Mouse (Mus musculus) layer of hippocampus, postnatal 25 days (tissue): ENCODE data around the gene Mapk12. TPM values are rescaled to one million over a fixed set of nuclear protein-coding genes. Genes with fewer than 3 reads are reported as not detected.
A peak's percentile ranks its signal among the peaks of the same experiment; 100 is the strongest.

Source experiments
- DNase-seq, 2 experiments: peaks; one replicate each; pipeline ENCODE4 v3.0.0; 2022; ENCODE audit warnings: mixed read lengths in 2 of 2, low spot score in 1 of 2; ENCODE audit errors: extremely low spot score in 1 of 2
- total RNA-seq, 2 experiments: library from RNA; stranded (reverse); gene quantifications; 2 replicates each; pipeline ENCODE4 v1.2.3; 2021

The Mapk12 gene
- total RNA-seq, 2 experiments from 2014 or later: 2.7 to 5.1 TPM

DNA sequence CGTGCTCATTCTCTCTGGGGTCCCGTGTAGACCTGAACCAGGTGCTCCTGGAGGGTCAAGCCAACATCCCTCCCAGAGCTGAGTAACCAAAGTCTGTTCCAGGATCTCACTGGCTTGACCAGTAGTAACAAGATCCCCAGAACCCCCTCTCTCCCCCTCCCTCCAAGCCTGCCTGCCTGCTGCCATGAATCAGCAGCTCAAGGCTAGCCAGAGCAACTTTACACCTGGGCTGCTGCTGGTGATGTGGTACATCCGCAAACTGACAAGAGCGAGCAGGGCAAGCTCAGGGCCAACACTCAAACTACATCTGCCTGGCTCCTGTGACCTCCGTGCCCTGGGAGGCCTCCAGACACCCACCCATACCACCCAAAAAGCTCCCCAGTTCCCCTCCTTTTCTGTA is 940 bp upstream of the Mapk12 start:
- DNase-seq: no peak

GRCm38 (mm10) chr15:89140048-89140658 is 350 bp downstream of the Mapk12 start:
- DNase-seq: peak in 1 of 2 experiments; percentile 27

GRCm38 (mm10) chr15:89138531-89138930 is 2.0 kb downstream of the Mapk12 start:
- DNase-seq: no peak

GRCm38 (mm10) chr15:89138046-89138405 is 2.5 kb downstream of the Mapk12 start:
- DNase-seq: no peak

DNA sequence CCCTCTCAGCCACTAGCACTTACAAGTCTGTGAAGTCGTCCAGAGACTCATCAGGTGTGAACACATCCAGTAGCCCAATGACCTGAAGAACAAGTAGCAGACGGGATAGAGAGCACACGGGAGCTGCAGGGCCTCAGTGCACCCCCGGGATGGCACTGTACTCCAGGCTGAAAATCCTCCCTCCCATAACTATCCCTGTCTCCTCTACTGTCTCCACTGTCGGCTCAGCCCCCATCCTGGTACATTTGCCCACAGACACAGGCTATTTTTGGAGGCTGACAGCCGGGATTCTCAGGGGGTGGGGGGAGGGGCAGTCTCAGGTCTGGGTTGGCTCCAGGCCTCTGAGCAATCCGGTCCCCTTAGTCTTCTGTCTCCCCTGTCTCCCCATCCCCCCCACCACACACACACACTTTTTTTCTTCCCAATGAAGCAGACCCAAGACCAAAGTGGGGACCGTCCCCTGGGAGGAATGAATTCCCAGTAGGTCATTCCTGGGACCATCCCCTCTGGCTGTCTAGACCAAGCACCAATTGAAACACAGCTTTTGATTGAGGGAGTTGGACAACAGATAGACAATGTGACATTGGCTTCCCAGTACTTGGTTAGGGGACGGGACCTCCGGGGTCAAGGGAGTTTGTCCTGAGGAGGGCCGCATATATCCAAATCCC is 3.0 kb downstream of the Mapk12 start:
- no peak for DNase-seq

GRCm38 (mm10) chr15:89136461-89137155 is 3.9 kb downstream of the Mapk12 start:
- no peak for DNase-seq

DNA sequence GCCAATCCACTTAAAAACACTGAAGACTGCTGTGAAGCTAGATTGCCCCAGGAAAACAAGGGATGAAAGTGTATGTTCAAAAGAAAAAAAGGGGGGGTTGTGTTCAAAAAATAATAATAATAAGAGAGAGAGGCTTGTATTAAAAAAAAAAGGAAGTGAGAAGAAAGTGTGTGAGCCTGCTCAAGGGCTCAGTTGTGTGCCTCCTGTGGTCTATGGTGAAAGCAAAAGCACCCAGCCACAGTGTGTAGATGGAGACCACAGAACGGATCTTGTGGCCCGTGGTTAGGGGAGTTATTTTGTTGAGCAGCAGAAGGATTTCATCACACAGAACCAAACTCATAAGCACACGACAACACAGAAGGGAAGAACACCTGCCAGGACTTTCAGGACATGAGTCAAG is 9.2 kb downstream of the Mapk12 start:
- DNase-seq: no peak

- DNase-seq: no peak
These were observed 10.3 kb downstream of the Mapk12 start for GRCm38 (mm10) chr15:89130245-89130644.

DNA sequence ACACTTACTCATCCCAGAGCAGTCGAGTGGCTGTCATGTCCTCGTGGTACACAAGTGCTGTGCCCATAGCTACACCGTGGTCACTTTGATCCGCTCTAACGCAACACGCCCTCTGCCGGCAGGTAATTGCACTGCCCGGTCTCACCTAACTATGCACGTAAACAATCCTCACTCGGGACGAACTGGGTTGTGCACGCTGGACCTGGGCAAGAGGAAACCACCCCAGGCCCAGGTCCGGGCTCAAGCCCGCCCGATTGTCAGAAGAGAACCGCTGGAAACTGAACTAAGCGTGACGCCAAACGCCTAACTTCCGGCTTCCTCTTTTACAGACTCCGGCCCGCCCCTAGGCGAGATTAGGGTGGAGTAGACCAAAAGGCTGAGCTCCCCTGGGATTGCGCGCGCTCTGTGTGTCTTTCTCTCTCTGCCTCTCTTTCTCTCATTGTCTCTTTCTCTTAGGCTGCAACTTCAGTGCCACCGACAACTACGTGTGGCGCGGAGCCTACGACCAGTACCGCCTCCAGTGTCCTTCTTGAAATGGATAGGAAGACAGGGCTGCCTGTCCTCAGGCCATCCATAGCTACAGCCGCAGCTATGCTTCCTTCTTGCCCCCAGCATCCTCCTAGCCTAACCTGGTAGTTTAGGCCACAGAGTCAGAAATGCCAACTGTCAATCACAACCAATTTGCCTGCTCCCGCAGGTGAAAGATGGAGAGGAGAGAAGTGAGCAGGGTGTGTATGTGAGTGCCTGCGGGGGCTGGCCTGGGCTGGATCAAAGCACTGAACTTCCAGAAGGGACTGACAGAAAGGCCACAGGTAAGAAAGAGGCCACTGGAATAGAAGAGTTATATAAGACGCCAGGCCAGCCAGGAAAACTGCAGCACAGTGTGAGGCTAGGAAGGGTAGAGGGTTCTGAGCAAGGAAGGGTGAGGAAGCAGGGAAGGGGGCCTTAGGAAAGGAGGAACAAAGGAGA is 11.8 kb downstream of the Mapk12 start, which contains the start of gene Hdac10:
Gene Hdac10, minus strand, starts transcription at position 319 of the 969 bp plus-strand sequence.
- peak; percentile 78 to 87 for DNase-seq

- DNase-seq: no peak
These were observed 13.1 kb downstream of the Mapk12 start for GRCm38 (mm10) chr15:89127364-89127940.

GRCm38 (mm10) chr15:89126622-89127021 is 13.9 kb downstream of the Mapk12 start:
- DNase-seq: no peak

- no peak for DNase-seq
These were observed 15.2 kb downstream of the Mapk12 start for GRCm38 (mm10) chr15:89125351-89125750.

DNA sequence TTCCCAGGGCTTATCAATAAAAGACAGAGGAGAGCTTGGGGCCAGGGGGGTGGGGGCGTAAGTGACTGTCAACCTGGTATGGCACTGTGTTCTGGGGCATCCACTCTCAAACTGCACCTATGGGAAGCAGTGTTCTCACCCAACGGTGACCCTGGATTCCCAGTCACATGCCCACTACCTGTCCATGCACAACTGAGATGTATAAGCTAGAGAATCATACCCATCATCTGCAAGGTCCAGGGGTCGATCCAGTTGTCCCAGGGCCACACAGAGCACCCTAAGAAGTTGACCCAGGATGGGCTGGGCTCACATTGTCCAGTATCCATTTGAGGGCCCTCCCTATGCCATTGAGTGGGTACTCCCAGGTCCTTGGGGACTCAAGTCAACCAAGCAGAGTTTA is 16.2 kb downstream of the Mapk12 start:
- no peak for DNase-seq

- peak in 1 of 2 experiments; percentile 46 for DNase-seq
These were observed 16.9 kb downstream of the Mapk12 start for GRCm38 (mm10) chr15:89123595-89123994.

- peak; percentile 95 to 97 for DNase-seq
These were observed 17.7 kb downstream of the Mapk12 start, which contains the start of gene Tubgcp6 for GRCm38 (mm10) chr15:89122649-89123366. Gene Tubgcp6, minus strand, starts transcription at chr15:89123112.

DNA sequence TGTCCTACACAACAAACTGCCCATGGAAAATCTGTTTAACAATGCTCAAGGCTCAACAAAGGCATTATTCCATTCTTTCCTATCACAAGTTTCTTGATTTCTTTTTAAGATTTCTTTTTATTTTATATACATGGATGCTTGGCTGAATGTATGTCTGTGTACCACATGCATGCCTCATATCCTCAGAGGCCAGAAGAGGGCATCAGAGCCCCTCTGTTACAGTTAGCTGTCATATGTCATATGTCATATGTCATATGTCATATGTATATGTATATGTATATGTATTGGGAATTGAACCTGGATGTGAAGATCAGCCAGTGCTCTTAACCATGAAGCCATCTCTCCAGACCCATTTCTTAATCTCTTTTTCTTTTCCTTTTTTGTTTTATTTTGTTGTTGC is 22.5 kb downstream of the Mapk12 start:
- no peak for DNase-seq

DNA sequence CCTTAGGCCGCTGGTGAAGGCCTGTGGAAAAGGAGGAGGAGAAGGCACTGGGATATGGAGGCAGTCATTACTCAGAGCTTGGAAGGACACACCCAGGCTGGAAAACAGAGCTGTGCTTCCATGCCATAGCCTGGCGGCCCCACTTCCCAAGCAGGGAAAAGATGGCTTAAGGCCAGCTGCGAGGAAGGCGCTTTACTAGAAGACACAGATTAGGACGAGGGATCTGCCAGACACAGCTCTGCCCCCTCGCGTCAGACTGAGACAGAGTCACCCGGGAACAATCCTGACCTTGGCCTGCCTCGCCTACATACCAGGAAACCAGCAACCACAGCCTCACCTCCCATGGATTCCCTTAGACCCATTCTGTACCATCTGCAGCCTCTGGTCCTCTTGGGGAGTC is 30.4 kb downstream of the Mapk12 start:
- no peak for DNase-seq

DNA sequence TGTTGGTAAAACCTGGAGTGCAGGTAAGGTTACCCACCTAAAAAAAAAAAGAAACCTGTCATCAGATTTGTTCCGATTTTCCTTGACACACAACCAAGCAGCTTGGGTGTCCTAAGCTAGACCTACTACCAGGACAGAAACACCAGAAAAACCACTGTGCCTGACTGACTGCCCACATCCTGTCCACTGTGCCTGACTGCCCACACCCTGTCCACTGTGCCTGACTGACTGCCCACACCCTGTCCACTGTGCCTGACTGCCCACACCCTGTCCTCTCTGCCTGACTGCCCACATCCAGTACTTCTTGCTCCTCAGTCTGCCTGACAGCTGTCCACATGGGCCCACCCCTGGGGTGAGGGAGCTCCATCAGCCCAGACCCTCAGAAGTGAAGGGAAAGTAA is 33.5 kb downstream of the Mapk12 start:
- DNase-seq: no peak

- DNase-seq: no peak
These were observed 34.4 kb downstream of the Mapk12 start for GRCm38 (mm10) chr15:89106073-89106472.
